Mouse (Mus musculus) kidney, postnatal 4 days (tissue): ENCODE data around the gene Slc22a16.

Source experiments
- DNase-seq, 2 experiments: peaks; one replicate each; pipeline ENCODE4 v3.0.0; 2021; ENCODE audit warnings: mixed read lengths in 2 of 2

The Slc22a16 gene

GRCm38 (mm10) chr10:40617973-40618372 lies 47.8 kb downstream of the Slc22a16 start:
- DNase-seq, result no peak

GRCm38 (mm10) chr10:40619760-40620159 lies 49.6 kb downstream of the Slc22a16 start:
- DNase-seq, result no peak

GRCm38 (mm10) chr10:40629140-40629539 lies 59.0 kb downstream of the Slc22a16 start:
- peak; percentile 73 to 79 for DNase-seq

- DNase-seq, result peak; percentile 22 to 51
These were observed 59.6 kb downstream of the Slc22a16 start, which contains the start of gene Ddo for GRCm38 (mm10) chr10:40629656-40630311. Ddo (plus strand) TSS chr10:40630011.

- peak; percentile 46 to 68 for DNase-seq
These were observed 60.3 kb downstream of the Slc22a16 start for GRCm38 (mm10) chr10:40630457-40630856.

- DNase-seq, result peak in 1 of 2 experiments; percentile 29
These were observed 60.8 kb downstream of the Slc22a16 start for GRCm38 (mm10) chr10:40630961-40631360.

- no peak for DNase-seq
These were observed 62.0 kb downstream of the Slc22a16 start for GRCm38 (mm10) chr10:40632087-40632486.

- no peak for DNase-seq
These were observed 67.2 kb downstream of the Slc22a16 start for GRCm38 (mm10) chr10:40637331-40637730.

- DNase-seq, result peak; percentile 67 to 76
These were observed 68.1 kb downstream of the Slc22a16 start for GRCm38 (mm10) chr10:40638276-40638675.

- peak; percentile 43 to 64 for DNase-seq
These were observed 69.0 kb downstream of the Slc22a16 start for GRCm38 (mm10) chr10:40638823-40639819.

- DNase-seq, result no peak
These were observed 70.3 kb downstream of the Slc22a16 start for GRCm38 (mm10) chr10:40640406-40640805.

- DNase-seq, result no peak
These were observed 71.8 kb downstream of the Slc22a16 start for GRCm38 (mm10) chr10:40641901-40642300.

GRCm38 (mm10) chr10:40643126-40643525 lies 73.0 kb downstream of the Slc22a16 start:
- no peak for DNase-seq

GRCm38 (mm10) chr10:40644456-40644855 lies 74.3 kb downstream of the Slc22a16 start:
- no peak for DNase-seq

- no peak for DNase-seq
These were observed 75.2 kb downstream of the Slc22a16 start for GRCm38 (mm10) chr10:40645346-40645745.

- no peak for DNase-seq
These were observed 78.6 kb downstream of the Slc22a16 start for GRCm38 (mm10) chr10:40648776-40649175.

GRCm38 (mm10) chr10:40649634-40650033 lies 79.5 kb downstream of the Slc22a16 start:
- DNase-seq, result no peak

GRCm38 (mm10) chr10:40651676-40652075 lies 81.5 kb downstream of the Slc22a16 start:
- DNase-seq, result no peak
